Mouse (Mus musculus) cortical plate, adult 2 months (tissue): ENCODE results near the gene Aaed1. TPM values are rescaled to one million over a fixed set of nuclear protein-coding genes. Genes with fewer than 3 reads are reported as not detected.

Source experiments
- H3K27ac ChIP-seq: fragments of 200-500 bp; 2 replicates; pipeline ENCODE4 v1.5.1; 2012; ENCODE audit warnings: low read length, control low read depth, inconsistent platforms; ENCODE audit not compliant: insufficient read depth
- H3K4me1 ChIP-seq: fragments of 200-500 bp; 2 replicates; pipeline ENCODE4 v1.6.1; 2011; ENCODE audit warnings: low read length; ENCODE audit not compliant: control insufficient read depth, insufficient read depth
- H3K4me3 ChIP-seq: fragments of 200-500 bp; 2 replicates; pipeline ENCODE4 v1.5.1; 2011; ENCODE audit warnings: mild to moderate bottlenecking, low read length, control low read depth; ENCODE audit not compliant: insufficient read depth
- CTCF ChIP-seq: fragments of 200-500 bp; IDR thresholded peaks from 2 replicates; pipeline ENCODE4 v1.5.1; 2011; ENCODE audit warnings: mild to moderate bottlenecking, control low read depth, low read length; ENCODE audit not compliant: insufficient read depth; ENCODE audit errors: extremely low read depth
- POLR2A ChIP-seq: fragments of 200-500 bp; IDR thresholded peaks from 2 replicates; pipeline ENCODE4 v1.6.1; 2011; ENCODE audit warnings: mild to moderate bottlenecking, low read length, control low read depth; ENCODE audit not compliant: insufficient read depth; ENCODE audit errors: extremely low read depth
- polyA plus RNA-seq: library from polyadenylated mRNA; depleted of rRNA; stranded (reverse); fragments of >200 nt; gene quantifications from 2 replicates; pipeline ENCODE4 v1.2.3, GENCODE M21; 2012

Gene Aaed1
- polyA plus RNA-seq, 1 experiment: 12.2 TPM

DNA sequence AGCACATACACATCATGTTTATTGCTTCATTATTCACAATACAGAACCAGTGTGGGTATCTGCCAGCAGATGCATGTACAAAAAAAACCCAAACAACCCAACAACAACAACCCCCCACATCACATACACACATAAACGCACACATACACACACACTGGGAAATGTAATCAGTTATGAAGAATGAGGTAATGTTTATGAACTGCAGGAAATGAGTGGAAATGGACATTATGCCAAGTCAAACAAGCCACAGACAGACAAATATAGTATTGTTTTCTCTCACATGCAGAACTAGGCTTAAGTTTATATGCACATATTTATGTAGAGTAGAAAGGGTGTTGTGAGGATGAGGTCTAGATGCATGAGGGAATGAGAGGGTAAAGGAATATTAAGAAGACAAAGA lies 1.2 kb downstream of the Aaed1 start:
- no peak for TF ChIP-seq POLR2A
- TF ChIP-seq CTCF: no peak
- Histone ChIP-seq H3K27ac (no peak overlapping the region), H3K4me3 (peak overlapping the region; percentile 94; the same call in 1 of the 2 replicates)

DNA sequence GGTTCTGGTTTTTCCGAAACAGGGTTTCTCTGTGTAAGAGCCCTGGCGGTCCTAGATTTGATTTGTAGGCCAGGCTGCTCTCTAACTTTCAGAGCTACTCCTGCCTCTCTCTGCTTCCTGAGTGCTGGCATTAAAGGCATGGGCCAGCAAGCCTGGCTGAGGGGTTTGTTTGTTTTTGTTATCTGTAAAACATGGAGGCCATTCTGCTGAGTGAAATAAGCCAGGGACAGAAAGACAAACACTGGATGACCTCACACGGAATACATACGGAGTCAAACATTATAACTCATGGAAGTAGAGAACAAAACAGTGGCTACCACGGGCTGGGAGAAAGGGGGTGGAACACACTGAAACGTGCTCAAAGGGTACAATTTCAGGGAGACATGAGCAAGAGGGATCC lies 1.9 kb downstream of the Aaed1 start:
- TF ChIP-seq CTCF (no peak), POLR2A (no peak)
- H3K4me1 ChIP-seq: peaks cover 5% of the 10 kb centered on the region
- no peak overlapping the region for H3K27ac ChIP-seq
- no peak overlapping the region for H3K4me3 ChIP-seq

More for the DNA sequence above, 1.2 kb downstream of the Aaed1 start:
- peaks cover 3% of the 10 kb centered on the region for H3K4me1 ChIP-seq

DNA sequence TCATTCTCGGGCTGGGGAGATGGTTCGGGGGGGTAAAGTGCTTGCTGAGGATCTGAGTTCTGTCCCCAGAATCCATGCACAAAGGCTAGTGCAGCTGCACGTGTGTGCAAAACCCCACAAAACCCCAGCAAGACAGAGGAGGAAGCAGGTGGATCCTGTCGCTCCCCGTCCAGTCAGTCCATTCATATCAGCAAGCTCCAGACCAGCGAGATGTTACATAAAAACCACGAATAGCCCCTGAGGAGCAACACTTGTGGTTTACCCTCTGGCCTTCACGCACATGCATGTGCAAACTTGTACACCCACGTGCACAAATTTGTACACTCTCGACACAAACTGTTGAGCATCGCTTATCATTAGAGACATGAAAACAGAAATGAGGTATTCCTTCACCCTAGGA lies 2.7 kb downstream of the Aaed1 start:
- TF ChIP-seq POLR2A (no peak), CTCF (no peak)
- Histone ChIP-seq H3K4me3 (no peak overlapping the region), H3K4me1 (peaks cover 5% of the 10 kb centered on the region), H3K27ac (no peak overlapping the region)

DNA sequence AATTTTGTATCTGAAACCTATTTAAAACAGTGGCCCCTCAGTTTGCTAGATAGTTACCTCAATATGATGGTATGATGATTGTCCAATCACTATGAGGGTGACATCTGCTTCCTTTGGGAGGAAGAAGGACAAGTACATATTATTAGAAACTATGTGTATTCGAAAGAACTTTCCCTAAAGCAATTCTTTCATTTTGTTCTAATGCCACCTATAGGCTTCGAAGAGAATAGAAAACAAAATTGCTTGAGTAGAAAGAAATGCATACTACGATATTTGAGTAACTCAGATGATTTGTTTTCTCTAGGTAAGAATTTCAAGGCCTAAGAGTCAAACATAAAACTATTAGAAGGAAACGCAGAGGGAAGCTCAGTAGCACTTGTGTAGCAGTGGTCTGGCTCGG lies 3.5 kb downstream of the Aaed1 start:
- Histone ChIP-seq H3K4me1 (peaks cover 5% of the 10 kb centered on the region), H3K4me3 (no peak overlapping the region), H3K27ac (no peak overlapping the region)
- no peak for TF ChIP-seq CTCF
- TF ChIP-seq POLR2A: no peak

GRCm38 (mm10) chr13:64307508-64307907 lies 5.0 kb downstream of the Aaed1 start:
- TF ChIP-seq CTCF (no peak), POLR2A (no peak)
- peaks cover 5% of the 10 kb centered on the region for H3K4me1 ChIP-seq
- H3K4me3 ChIP-seq: no peak overlapping the region
- no peak overlapping the region for H3K27ac ChIP-seq

DNA sequence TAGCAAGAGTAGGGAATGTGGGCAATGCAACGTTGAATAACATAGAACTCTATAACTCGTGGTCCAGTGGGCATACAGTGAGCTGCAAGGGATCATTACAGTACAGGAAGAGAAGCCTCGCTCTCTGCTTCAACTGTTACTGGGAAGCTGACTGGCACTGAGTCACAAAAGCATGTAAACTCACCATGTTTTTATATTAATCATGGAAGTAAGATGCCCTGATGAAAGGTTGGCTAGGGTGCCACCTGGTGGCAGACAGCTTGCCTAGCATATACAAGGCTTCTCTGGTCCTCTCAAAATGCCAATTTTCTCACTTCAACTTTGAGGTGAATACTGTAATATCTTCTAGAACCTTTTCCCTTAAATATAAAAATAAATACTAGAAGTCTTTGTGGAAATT lies 6.4 kb downstream of the Aaed1 start:
- TF ChIP-seq CTCF: peak; percentile 85
- no peak for TF ChIP-seq POLR2A
- Histone ChIP-seq H3K27ac (no peak overlapping the region), H3K4me3 (no peak overlapping the region), H3K4me1 (peaks cover 5% of the 10 kb centered on the region)

- H3K27ac ChIP-seq: no peak overlapping the region
- TF ChIP-seq POLR2A (no peak), CTCF (no peak)
- no peaks in the 10 kb centered on the region for H3K4me1 ChIP-seq
- H3K4me3 ChIP-seq: no peak overlapping the region
Measured at GRCm38 (mm10) chr13:64299069-64299468, 13.4 kb downstream of the Aaed1 start.

DNA sequence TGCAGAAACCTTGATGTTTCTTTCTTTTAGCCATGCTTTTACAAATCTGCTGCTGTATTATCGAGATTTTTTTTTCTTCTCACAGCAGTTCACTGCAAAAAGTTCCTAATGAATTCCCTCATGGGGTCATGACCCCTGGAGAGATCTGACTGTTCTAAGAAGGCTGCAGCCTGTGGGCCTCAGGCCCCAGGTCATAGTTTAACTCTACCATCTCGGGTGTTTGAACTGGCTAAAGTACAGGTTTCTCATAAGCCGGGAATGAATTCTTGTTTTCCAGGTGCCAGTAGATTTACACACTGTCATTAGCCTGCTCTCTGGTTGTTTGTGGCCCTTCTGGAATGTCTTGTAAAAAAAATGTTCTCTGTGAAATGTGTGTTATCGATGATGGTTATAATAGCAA lies 25.7 kb downstream of the Aaed1 start:
- TF ChIP-seq CTCF: no peak
- TF ChIP-seq POLR2A: no peak
- Histone ChIP-seq H3K4me1 (no peaks in the 10 kb centered on the region), H3K4me3 (no peak overlapping the region), H3K27ac (no peak overlapping the region)

DNA sequence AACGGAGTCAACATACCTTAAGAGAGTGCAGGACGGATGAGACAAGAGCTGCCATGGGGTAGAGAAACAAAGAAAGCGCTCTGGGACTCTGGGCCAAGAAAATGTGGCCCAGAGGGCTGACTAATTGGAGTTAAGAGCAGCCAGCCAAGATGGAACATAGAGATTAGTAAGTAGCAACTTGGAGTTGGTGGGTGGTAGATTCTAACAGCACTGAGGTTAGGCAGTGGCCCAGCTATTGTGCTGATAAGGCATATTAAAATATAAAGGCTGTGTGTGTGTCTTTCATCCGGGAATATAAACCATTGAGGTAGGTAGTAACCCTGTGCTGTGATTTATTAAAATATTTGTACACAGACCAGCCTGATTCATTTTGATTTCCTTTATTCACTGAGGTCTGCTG lies 26.2 kb downstream of the Aaed1 start:
- H3K27ac ChIP-seq: no peak overlapping the region
- no peak overlapping the region for H3K4me3 ChIP-seq
- no peaks in the 10 kb centered on the region for H3K4me1 ChIP-seq
- TF ChIP-seq POLR2A (no peak), CTCF (no peak)

DNA sequence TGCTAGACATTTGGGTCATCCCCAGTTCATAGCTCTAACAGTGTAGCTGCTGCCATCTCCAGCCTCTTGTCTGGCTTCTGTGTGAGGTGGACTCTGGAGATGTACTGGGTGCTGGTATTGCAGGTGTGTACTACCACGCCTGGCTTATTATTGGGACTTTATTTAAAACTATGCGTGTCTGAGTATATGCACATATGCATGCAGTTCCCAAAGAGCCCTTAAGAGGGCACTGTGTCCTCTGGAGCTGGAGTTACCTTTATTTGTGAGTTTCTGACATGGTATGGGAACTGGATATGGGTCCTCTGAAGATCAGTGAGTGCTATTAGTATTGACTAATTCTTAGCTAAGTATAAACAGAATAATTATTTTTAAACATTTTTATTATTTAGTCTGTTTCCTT lies 27.8 kb downstream of the Aaed1 start:
- TF ChIP-seq POLR2A: no peak
- no peaks in the 10 kb centered on the region for H3K4me1 ChIP-seq
- no peak overlapping the region for H3K27ac ChIP-seq
- no peak overlapping the region for H3K4me3 ChIP-seq

DNA sequence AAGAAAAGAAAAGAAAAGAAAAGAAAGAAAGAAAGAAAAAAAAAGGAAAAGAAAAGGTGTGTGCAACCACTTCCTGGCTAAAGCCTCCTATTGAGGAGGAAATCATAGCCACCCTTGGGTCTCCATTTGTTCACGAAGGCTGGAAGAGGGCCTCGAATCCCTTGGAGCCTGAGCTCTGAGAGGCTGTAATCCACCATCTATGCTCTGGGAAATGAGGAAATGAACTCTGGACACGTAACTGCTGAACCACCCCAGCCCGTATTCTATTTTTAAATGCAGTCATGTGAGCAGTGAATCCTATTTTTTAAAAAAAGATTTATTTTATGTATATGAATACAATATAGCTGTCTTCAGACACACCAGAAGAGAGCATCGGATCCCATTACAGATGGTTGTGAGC lies 31.6 kb downstream of the Aaed1 start:
- Histone ChIP-seq H3K27ac (no peak overlapping the region), H3K4me1 (no peaks in the 10 kb centered on the region), H3K4me3 (no peak overlapping the region)
- TF ChIP-seq POLR2A: no peak
- TF ChIP-seq CTCF: no peak
